Mouse (Mus musculus) liver, adult 2 months (tissue): ENCODE data around the gene Flg.

ENCODE experiments used
- CTCF ChIP-seq: fragments of 200-500 bp; IDR thresholded peaks from 2 replicates; pipeline ENCODE4 v1.5.1; 2011; ENCODE audit warnings: low read depth, low read length, control low read depth
- POLR2A ChIP-seq: fragments of 200-500 bp; IDR thresholded peaks from 2 replicates; pipeline ENCODE4 v1.6.1; 2011; ENCODE audit warnings: low read length, control low read depth; ENCODE audit not compliant: insufficient read depth; ENCODE audit errors: extremely low read depth

- TF ChIP-seq POLR2A = no peak
- TF ChIP-seq CTCF = peak; percentile 8; the same call in 1 of the 2 replicates
Observed at GRCm38 (mm10) chr3:93306142-93306541, 32.8 kb downstream of the Flg start.
